Mouse (Mus musculus): Measurements from ENCODE around the gene Slc31a2.

DNA sequence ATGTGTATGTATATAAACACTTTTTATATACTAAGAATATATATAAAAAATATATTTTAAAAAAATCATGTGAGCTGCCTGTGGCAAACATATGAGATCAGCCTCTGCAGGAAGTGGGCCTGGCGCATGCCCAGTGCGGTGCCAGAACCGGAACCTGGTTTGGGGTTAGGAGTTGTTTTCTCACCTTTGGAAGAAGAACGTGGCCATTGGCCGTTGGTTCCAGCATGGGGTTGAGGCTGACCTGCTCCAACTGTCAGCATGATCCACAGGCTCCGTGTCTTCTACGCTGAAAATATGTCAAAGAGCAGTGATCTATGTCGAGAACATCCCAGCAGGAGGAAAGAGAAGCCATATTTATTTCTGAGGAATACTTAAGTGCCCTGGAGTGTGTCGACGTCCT, 11.6 kb downstream of the Slc31a2 start:
- TF ChIP-seq GATA1 (IDR thresholded peaks at IDR 0.05; ENCODE audit: borderline replicate concordance, low read length) (no peak), FLI1 (IDR thresholded peaks at IDR 0.05; ENCODE audit: low read length) (no peak)

Measured in megakaryocyte, embryonic 14.5 days (primary cell).